Mouse (Mus musculus) spleen, postnatal 36 days (tissue): ENCODE results near the gene Nipsnap3b.

ENCODE experiments used
- DNase-seq, 2 experiments: peaks; one replicate each; pipeline ENCODE4 v3.0.0; 2022; ENCODE audit warnings: low spot score in 2 of 2, mixed read lengths in 1 of 2

Nipsnap3b gene

GRCm38 (mm10) chr4:53011732-53012361 lies at the start of gene Nipsnap3b:
TSS of gene Nipsnap3b (plus strand) at chr4:53011880.
- DNase-seq = peak; percentile 93 to 95

DNA sequence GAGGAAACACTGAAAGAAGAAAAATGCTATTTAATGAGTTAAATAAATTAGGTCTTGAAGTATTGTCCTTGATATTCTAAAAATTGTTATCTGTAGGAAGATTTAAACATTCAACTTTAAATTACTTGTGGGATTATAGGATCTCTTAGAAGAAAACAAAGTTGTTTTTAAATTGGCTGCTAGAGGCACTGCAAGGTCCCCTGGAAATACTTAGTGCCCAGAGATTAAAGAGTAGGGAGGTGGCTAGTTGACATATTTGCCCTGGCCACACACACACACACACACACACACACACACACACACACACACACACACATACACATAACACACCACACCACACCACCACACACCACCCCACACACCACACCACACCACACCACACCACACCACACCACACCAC lies 47.4 kb upstream of the Nipsnap3b start, which contains the start of gene Olfr270:
Gene Olfr270, plus strand, starts transcription at position 301 of the 400 bp plus-strand sequence.
- no peak for DNase-seq

DNA sequence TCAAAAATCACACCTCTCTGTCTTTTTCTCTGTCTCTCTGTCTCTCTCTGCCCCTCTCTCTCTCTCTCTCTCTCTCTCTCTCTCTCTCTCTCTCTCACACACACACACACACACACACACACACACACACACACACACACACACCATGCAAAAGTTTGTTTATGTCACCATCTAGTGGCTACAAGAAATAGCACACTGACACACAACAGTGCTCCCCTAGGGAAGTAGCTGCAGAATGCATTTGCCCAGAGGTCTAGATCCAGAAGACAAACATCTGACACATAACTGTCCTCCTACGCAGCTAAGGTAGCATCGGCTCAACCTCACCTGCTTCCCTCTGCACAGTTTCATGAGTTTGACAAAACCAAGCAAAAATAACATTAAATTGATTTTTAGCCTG lies 26.5 kb upstream of the Nipsnap3b start:
- DNase-seq = no peak

DNA sequence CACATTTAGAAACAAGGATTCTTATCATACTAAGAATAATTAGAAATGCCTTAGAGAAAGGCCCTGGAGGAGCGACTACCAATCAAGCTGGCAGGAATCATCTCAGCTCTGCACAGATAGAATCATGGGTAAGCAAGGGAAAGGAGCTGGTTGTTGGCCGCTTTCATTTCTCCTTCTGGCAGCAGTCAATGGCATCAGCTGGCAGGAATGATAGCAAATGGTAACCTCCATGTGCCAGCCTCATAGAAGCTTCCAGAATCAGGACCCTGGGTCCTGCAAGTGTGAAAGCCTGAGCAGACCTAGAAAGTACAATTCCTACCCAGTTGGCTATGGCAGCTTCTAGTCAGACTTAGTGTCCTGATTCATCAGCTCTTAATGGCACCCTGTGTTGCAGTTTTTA lies 25.4 kb upstream of the Nipsnap3b start:
- DNase-seq = no peak

DNA sequence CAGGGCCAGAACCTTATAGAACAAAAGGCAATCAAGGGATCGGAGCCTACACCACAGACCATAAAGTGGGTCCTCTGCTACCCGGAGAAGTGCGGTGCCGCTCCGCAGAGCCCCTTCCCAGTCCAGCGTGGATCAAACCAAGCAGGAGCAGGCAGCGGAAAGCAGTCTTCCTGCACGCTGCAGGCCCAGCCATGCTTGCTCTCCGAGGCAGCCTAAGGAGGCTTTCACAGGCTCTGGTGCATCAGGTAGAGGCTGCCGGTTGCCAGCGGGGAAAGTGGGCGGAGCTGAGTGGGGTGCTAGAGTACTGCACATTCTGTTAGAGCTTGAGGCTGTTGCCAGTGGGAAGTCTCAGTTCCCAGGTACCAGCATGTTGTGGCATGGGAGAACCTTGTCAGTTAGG lies 22.4 kb upstream of the Nipsnap3b start, which contains the start of gene Nipsnap3a:
Gene Nipsnap3a, plus strand, starts transcription at position 25 of the 400 bp plus-strand sequence.
- no peak for DNase-seq

GRCm38 (mm10) chr4:52999449-52999848 lies 12.2 kb upstream of the Nipsnap3b start:
- no peak for DNase-seq

DNA sequence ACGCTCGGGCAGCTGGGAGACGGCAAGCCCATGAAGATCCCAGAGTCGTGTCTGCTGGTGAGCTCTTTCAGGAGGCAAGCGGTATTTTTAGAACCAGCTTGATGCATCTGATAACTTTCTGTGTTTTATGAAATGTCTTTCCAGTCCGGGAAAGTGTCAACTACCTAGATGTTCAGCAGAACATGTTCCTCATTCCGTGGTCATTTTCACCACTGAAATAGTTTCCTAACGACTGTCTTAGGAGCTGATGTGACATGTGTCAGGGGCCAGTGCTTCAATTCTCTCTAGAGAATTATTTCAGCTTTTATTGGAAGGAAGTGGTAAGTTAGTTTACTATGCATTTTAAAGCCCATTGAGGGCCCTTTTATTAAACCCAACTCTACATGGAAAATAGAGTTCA lies 11.5 kb upstream of the Nipsnap3b start:
- DNase-seq = no peak

- DNase-seq = no peak
Observed at GRCm38 (mm10) chr4:53009183-53009582, 2.5 kb upstream of the Nipsnap3b start.

DNA sequence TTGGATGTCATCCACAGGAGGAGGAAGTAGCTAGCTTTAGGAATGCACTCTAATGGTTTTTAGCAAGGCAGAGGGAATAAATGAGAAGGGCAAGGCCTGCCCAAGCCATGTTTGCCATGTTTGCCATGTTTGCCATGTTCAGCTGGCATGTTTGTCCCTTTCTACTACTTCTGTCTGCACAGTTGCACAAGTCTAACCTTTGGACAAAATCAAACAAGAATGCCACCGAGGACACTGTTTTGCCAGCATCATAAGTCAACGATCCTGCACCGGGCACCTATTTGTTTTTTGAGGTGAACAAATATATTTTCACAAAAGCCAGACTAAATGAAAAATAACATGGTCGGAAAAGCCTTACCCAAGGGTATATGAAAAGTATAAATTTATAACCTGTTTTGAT lies 1.8 kb upstream of the Nipsnap3b start:
- no peak for DNase-seq

DNA sequence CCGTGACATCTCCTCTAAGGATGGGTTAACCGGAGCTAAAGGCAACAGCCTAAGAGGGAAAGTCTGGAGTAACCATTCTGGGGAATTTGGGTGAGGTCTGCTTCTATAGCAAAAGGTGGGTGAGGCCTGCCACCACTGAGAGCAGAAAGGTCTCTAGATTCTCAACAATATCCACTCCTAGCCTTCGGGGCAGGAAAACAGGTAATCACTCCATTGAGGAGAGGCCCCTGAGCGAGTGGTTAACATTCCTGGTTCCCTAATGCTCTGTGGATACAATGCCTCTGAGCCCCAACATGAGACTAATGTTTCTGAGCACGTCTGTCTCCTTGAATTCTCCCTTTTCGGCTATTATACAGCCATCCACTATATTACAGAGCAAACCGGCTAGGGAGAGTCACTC lies 2.7 kb downstream of the Nipsnap3b start:
- DNase-seq = no peak

DNA sequence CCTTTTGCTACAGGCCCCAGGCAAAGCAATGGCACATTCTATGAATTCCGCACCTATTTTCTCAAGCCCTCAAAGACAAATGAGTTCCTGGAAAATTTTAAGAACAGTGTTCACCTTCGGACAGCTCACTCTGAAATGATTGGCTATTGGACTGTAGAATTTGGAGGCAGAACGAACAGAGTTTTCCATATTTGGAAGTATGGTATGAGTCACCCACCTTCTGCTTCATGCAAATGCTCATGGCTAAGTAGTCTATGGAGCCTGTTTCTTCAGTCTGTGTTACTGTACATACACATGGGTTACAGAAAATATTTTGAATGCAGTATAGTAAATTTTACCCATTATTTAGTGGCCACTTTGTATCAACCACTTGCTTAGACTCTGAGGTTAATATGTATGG lies 3.3 kb downstream of the Nipsnap3b start:
- DNase-seq = no peak

DNA sequence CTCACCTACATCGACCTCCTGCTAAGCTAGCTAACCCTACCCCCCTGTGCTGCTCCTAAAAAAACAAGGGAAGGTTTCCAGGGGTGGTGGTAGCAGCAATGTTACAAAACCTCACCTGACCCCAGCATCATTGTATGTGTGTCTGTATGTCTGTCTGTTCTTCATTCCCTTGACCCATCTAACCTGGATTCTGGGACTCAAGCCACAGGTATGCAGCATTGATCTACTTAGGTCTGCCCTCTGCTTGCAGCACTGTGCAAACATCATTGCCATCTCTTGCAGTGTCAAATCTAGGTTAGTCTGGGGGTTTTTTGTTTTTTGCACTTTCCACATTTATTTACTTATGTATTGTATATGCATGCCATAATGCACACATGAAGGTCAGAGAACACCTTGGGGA lies 6.7 kb downstream of the Nipsnap3b start:
- no peak for DNase-seq

- DNase-seq = no peak
Observed at GRCm38 (mm10) chr4:53023189-53023925, 11.7 kb downstream of the Nipsnap3b start.

- DNase-seq = no peak
Observed at GRCm38 (mm10) chr4:53024397-53024796, 12.7 kb downstream of the Nipsnap3b start.

GRCm38 (mm10) chr4:53027811-53028210 lies 16.1 kb downstream of the Nipsnap3b start:
- DNase-seq = no peak

- no peak for DNase-seq
Observed at GRCm38 (mm10) chr4:53030326-53030948, 18.8 kb downstream of the Nipsnap3b start.

- no peak for DNase-seq
Observed at GRCm38 (mm10) chr4:53043819-53044218, 32.1 kb downstream of the Nipsnap3b start.

DNA sequence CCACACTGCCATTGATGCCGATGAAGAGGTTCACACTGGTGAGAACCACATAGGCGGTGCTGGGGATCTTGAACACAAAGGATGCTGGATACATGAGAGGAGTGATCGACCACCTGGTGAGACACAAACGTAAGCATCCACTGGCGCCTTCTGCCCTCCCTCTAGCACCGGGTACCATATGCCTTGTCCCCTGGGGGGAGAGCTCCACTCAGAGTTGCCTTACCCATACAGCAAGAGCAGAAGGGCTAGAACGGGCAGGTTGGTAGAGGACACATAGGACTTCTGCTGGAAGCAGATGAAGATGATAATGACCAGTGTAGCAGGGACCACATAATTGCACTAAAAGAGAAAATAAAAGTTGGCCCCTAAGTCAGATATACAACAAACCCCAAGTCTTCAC lies 34.1 kb downstream of the Nipsnap3b start:
- DNase-seq = no peak

GRCm38 (mm10) chr4:53046238-53047022 lies 34.8 kb downstream of the Nipsnap3b start:
- DNase-seq = no peak

DNA sequence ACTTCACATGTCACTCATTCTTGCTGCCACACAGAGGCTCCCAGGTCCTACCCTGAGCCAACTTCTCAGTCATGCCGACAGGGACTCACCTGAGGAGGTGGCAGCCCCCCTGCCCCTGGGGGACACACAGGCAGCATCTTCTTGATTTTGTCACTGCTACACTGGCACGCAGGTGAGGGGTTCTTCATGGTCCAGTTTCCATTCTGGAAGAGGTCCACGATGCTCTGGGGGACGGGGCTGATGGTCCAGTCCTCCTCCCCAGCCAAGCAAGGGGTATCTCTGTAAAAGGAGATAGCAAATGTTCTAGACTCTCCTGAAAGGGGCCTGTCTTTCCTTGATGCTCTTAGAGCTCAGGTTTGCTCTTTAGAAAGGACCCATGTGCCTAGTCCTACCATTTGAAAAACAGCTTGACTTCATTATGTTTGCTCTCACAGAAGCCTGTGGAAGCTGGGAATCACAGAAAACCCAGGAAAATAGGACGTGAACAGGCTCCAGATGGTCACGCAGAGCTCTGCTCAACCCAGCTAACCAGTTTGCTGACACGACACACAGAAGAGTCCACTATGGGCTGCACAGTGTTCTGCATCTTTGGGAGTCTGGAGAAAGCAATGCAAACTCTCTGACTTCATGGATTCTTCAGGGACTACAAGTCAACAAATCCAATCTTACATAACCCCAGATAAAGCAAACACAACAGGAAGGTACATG lies 50.8 kb downstream of the Nipsnap3b start:
- no peak for DNase-seq
